Comparison of ENCODE assay signal across 10 mouse cellular contexts in the genomic region with DNA sequence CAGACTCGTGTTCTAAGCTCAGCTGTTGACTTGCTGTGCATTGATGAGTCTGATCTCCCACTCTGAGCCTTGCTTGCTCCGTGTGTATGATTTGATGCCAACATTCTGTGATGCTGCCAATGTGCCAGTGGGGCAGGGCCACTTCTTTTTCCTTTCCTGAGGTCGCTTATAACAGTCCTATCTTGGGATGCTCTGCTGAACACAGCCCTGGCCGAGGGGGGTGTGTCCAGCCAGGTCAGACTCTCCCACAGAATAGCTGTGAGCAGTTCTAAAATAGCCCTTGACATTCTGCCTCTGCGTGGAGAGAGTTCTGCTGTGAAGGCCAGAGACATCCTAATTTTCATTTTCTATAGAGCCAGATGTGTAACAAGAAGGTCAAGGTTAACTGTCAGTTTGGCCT. TPM values are rescaled to one million over a fixed set of nuclear protein-coding genes. Genes with fewer than 3 reads are reported as not detected.
A peak's percentile ranks its signal among the peaks of the same experiment; 100 is the strongest.
DNase-seq lines count a peak whose midpoint lies in the region; ATAC-seq lines count a peak whose summit lies in the region.
"Had no signal": no experiment of that assay in that cellular context is flagged by ENCODE, and none has a peak within 500 bp of the region (broad histone marks: within the 10 kb centered on the region; RNA-seq: fewer than 3 reads in every experiment).

No protein-coding gene starts in this region.

- H3K27ac ChIP-seq in liver, embryonic 12.5 days: 0 out of 2 replicates have a peak overlapping the region, but pooled peaks have one; percentile 20

- H3K27me3 ChIP-seq in liver, embryonic 12.5 days (replicated peaks): peaks cover 8% of the 10 kb centered on the region; the same call in 1 of the 2 replicates

- peak overlapping the region; percentile 98 for H3K4me2 ChIP-seq in liver, embryonic 12.5 days

- peak overlapping the region; percentile 99 for H3K9ac ChIP-seq in liver, embryonic 12.5 days

- no peaks in the 10 kb centered on the region for H3K9me3 ChIP-seq in liver, embryonic 12.5 days (replicated peaks)

- peak overlapping the region; percentile 97 for H3K4me3 ChIP-seq in liver, embryonic 12.5 days

- WGBS in liver, embryonic 12.5 days (ENCODE audit: insufficient replicate concordance): 77% methylated on average over 5 of the region's 5 CpGs

- DNase-seq in gastrocnemius, postnatal 25 days: peak; percentile 4
- DNase-seq in gastrocnemius, adult 18-20 months (ENCODE audit: low spot score): no peak
- DNase-seq in urinary bladder, postnatal 14 days (ENCODE audit: low spot score): peak; percentile 2
- DNase-seq in urinary bladder, postnatal 25 days (ENCODE audit: low spot score): no peak
- peak; percentile 41 for DNase-seq in testis, postnatal 10 days (ENCODE audit: low spot score)
- no peak for DNase-seq in yolk sac, embryonic 10.5 days (ENCODE audit: low spot score)
- DNase-seq: kidney, postnatal 10 days; lung, adult 2 months had no signal

- peaks cover 27% of the 10 kb centered on the region for H3K36me3 ChIP-seq in liver, embryonic 12.5 days

- ATAC-seq in liver, embryonic 12.5 days: no peak
- ATAC-seq in frontal cortex, adult (ENCODE audit: low TSS enrichment): no peak

- H3K4me1 ChIP-seq in liver, embryonic 12.5 days: peaks cover 81% of the 10 kb centered on the region

RNA-seq across cellular contexts. Expression of a gene that starts 2.2 kb away (rescaled TPM):
- total RNA-seq in gastrocnemius, postnatal 25 days (2021): 1 to 10 TPM; 6.0 to 7.5 TPM
- 1 to 10 TPM; 4.0 to 4.2 TPM for total RNA-seq in gastrocnemius, adult 18-20 months (2021)
- 34.2 and 36.3 TPM in 2 replicates for polyA plus RNA-seq in liver, embryonic 12.5 days (2016; fragmentation: Nextera tagmentation; extraction: Ambion mirVana)

Comparison
In these comparisons a context has a peak if more than half of its experiments do, and no peak if none do; other contexts are left out.
1. DNase-seq: peak in gastrocnemius, postnatal 25 days (single experiment), urinary bladder, postnatal 14 days (single experiment) and testis, postnatal 10 days (single experiment); none in gastrocnemius, adult 18-20 months (single experiment), urinary bladder, postnatal 25 days (single experiment) and yolk sac, embryonic 10.5 days (single experiment).